Mouse (Mus musculus) myocyte (in vitro differentiated cells): ENCODE data around the gene Wwc1. TPM values are rescaled to one million over a fixed set of nuclear protein-coding genes. Genes with fewer than 3 reads are reported as not detected.

Experiments used
- H3K27me3 ChIP-seq: one replicate; pipeline ENCODE4 v1.6.1; 2011; ENCODE audit not compliant: control insufficient read depth, insufficient read depth, insufficient read length
- H3K36me3 ChIP-seq: one replicate; pipeline ENCODE4 v1.6.1; 2011; ENCODE audit not compliant: control insufficient read depth, insufficient read depth
- H3K4me2 ChIP-seq: one replicate; pipeline ENCODE4 v1.6.1; 2011; ENCODE audit warnings: low read depth, control low read depth
- H3K4me3 ChIP-seq: one replicate; pipeline ENCODE4 v1.5.1; 2011; ENCODE audit warnings: mild to moderate bottlenecking, control low read depth, moderate library complexity
- H3K79me2 ChIP-seq: one replicate; pipeline ENCODE4 v1.6.1; 2011; ENCODE audit not compliant: control insufficient read depth, insufficient read depth
- H3ac ChIP-seq: one replicate; pipeline ENCODE4 v1.6.1; 2011; ENCODE audit not compliant: control insufficient read depth, insufficient read length
- CEBPB ChIP-seq: IDR thresholded peaks from 2 replicates; pipeline ENCODE4 v1.6.1; 2011; ENCODE audit warnings: mild to moderate bottlenecking, moderate library complexity; ENCODE audit not compliant: poor library complexity, insufficient read depth, severe bottlenecking
- E2F4 ChIP-seq: IDR thresholded peaks from one replicate; pipeline ENCODE4 v1.6.1; 2011; ENCODE audit warnings: mild to moderate bottlenecking, control low read depth, moderate library complexity; ENCODE audit not compliant: insufficient read depth
- MAX ChIP-seq: IDR thresholded peaks from one replicate; pipeline ENCODE4 v1.6.1; 2011; ENCODE audit warnings: low read depth, mild to moderate bottlenecking, control low read depth
- MYOD1 ChIP-seq, 3 experiments: IDR thresholded peaks; one replicate each; pipeline ENCODE4 v1.6.1; 2011; ENCODE audit warnings: control low read depth in 2 of 3, low read depth in 2 of 3, mild to moderate bottlenecking in 2 of 3, moderate library complexity in 1 of 3; ENCODE audit not compliant: insufficient read length in 2 of 3, control insufficient read depth in 1 of 3
- MYOG ChIP-seq, 3 experiments: IDR thresholded peaks; one replicate each; pipeline ENCODE4 v1.6.1; 2011; ENCODE audit warnings: control low read depth in 2 of 3, low read depth in 2 of 3, mild to moderate bottlenecking in 2 of 3; ENCODE audit not compliant: insufficient read length in 2 of 3, control insufficient read depth in 1 of 3, insufficient read depth in 1 of 3
- POLR2A ChIP-seq: IDR thresholded peaks from one replicate; pipeline ENCODE4 v1.6.1; 2011; ENCODE audit warnings: low read depth, mild to moderate bottlenecking, control low read depth, moderate library complexity; ENCODE audit not compliant: insufficient read length
- POLR2AphosphoS2 ChIP-seq: IDR thresholded peaks from one replicate; pipeline ENCODE4 v1.6.1; 2011; ENCODE audit warnings: low read depth, control low read depth; ENCODE audit not compliant: insufficient read length
- REST ChIP-seq: IDR thresholded peaks from one replicate; pipeline ENCODE4 v1.6.1; 2011; ENCODE audit warnings: mild to moderate bottlenecking, control low read depth, moderate library complexity; ENCODE audit not compliant: insufficient read depth, insufficient read length
- SRF ChIP-seq: IDR thresholded peaks from one replicate; pipeline ENCODE4 v1.6.1; 2011; ENCODE audit warnings: low read depth; ENCODE audit not compliant: control insufficient read depth, insufficient read length
- TCF12 ChIP-seq: IDR thresholded peaks from one replicate; pipeline ENCODE4 v1.6.1; 2011; ENCODE audit warnings: mild to moderate bottlenecking, control low read depth; ENCODE audit not compliant: poor library complexity, insufficient read depth, severe bottlenecking
- TCF3 ChIP-seq: IDR thresholded peaks from one replicate; pipeline ENCODE4 v1.6.1; 2011; ENCODE audit warnings: low read depth, control low read depth; ENCODE audit not compliant: insufficient read length
- USF1 ChIP-seq: IDR thresholded peaks from one replicate; pipeline ENCODE4 v1.6.1; 2011; ENCODE audit warnings: low read depth, mild to moderate bottlenecking, control low read depth, moderate library complexity
- polyA plus RNA-seq: library from polyadenylated mRNA; unstranded; fragments of >200 nt; fragmentation: generic; extraction: Trizol; gene quantifications from one replicate; pipeline ENCODE4 v1.2.1, GENCODE M21; 2012; ENCODE audit warnings: missing spikeins

The Wwc1 gene
- polyA plus RNA-seq, 1 experiment, result 1.2 TPM

DNA sequence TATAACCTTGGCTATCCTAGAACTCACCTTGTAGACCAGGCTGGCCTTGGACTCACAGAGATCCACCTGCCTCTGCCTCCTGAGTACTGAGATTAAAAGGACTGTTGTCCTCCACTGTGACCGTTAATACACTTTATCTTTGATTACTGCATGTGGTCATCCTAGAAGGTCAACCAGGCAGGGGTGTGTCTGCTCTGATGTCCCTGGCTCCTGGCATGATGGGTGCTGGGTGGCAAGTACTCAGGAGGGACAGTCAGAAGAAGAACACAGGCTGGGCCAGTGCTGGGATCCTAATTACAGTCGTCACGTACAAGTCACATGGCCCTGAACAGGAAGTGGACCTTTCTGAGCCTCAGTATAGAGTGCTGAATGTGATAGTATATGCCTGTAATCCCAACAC, 38.7 kb downstream of the Wwc1 start:
- Histone ChIP-seq H3K4me3 (no peak overlapping the region), H3K4me2 (no peak overlapping the region), H3K27me3 (no peaks in the 10 kb centered on the region), H3ac (no peak overlapping the region), H3K79me2 (no peaks in the 10 kb centered on the region), H3K36me3 (no peaks in the 10 kb centered on the region)
- TF ChIP-seq REST (no peak), MYOG (IDR thresholded peaks at IDR 0.05; ENCODE audit: control insufficient read depth in 1 of 3, insufficient read depth in 1 of 3, insufficient read length in 2 of 3, low read depth in 2 of 3) (no peak), SRF (no peak), MAX (no peak), POLR2AphosphoS2 (no peak), TCF12 (no peak), E2F4 (no peak), CEBPB (no peak), POLR2A (no peak), MYOD1 (IDR thresholded peaks at IDR 0.05; ENCODE audit: control insufficient read depth in 1 of 3, insufficient read length in 2 of 3, low read depth in 2 of 3) (no peak), TCF3 (no peak), USF1 (no peak)

DNA sequence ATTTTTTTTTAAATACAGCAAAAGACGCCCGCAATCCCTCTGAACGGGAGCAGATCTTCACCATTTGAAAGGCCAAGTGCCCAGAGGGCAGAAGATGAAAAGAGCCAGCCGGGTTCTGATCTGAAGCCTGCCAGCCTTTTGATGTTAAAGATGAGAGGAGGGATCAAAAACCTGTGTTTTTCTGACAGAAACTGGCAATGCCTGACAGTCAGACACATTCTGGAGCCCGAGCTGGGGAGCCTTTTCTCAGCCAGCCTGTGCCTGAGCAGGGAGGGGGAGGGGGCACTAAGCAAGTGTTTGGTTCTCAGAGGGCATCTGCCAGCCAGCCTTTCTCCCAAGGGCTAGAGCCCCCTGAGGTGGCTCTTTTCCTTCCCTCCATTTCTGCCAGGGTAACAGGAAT, 39.3 kb downstream of the Wwc1 start:
- Histone ChIP-seq H3K4me2 (no peak overlapping the region), H3K36me3 (no peaks in the 10 kb centered on the region), H3K27me3 (no peaks in the 10 kb centered on the region), H3K79me2 (no peaks in the 10 kb centered on the region), H3K4me3 (no peak overlapping the region), H3ac (no peak overlapping the region)
- TF ChIP-seq USF1 (no peak), SRF (no peak), MAX (no peak), POLR2AphosphoS2 (no peak), MYOD1 (IDR thresholded peaks at IDR 0.05; ENCODE audit: control insufficient read depth in 1 of 3, insufficient read length in 2 of 3, low read depth in 2 of 3) (no peak), TCF12 (no peak), CEBPB (no peak), POLR2A (no peak)

DNA sequence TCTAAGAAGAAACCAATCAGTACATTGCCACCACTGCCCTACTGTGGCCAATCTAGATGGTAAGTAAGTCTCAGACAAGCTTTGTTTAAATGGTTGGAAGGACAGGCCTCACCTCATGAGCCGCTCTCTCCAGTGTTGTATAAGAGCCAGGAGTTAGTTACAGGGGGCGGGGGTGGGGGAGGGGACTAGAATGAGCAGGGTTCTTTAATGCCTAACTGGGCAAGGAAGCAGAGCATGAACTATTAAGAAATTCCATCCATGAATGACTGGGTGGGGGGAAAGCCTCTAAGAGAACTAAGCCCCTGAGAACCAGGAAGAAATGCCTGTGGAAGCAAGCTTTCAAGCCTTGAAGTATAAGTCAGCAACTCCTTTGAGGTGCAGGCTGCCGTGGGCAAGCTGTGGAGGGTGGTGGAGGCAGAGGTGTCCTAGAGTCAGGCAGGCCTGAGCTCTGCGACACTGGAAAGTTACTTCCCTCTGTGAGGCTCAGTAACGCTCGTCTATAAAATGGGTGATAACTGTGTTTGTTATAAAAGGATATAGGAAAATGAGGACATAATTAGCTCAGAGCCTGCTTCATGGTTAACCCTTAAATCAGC, 41.4 kb downstream of the Wwc1 start:
- Histone ChIP-seq H3ac (no peak overlapping the region), H3K4me3 (no peak overlapping the region), H3K79me2 (no peaks in the 10 kb centered on the region), H3K27me3 (no peaks in the 10 kb centered on the region), H3K4me2 (no peak overlapping the region), H3K36me3 (no peaks in the 10 kb centered on the region)
- no peak for TF ChIP-seq CEBPB
- TF ChIP-seq REST, result no peak
- no peak for TF ChIP-seq TCF12
- TF ChIP-seq MAX, result no peak
- TF ChIP-seq E2F4, result no peak
- TF ChIP-seq POLR2AphosphoS2, result no peak
- no peak for TF ChIP-seq SRF
- no peak for TF ChIP-seq POLR2A
- TF ChIP-seq USF1, result no peak
- no peak for TF ChIP-seq MYOG (IDR thresholded peaks at IDR 0.05; ENCODE audit: control insufficient read depth in 1 of 3, insufficient read depth in 1 of 3, insufficient read length in 2 of 3, low read depth in 2 of 3)

DNA sequence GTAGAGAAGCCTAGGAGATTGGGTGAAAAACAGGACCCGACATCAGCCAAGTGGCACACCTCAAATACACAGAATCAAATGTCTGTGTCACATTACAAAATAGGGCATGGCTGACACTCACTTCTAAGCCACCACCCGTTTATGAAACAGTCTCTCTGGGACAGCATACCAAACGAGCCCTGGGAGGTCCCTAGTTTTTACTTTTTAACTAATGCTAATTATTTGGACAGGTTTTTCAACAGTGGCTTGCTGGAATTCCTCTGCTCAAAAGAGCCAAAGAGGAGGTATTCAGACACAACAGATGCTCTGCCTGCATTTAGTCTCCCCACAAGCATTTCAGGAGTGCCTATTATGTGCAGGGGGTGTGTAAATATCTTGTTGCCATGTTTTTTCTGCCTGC, 44.7 kb downstream of the Wwc1 start:
- H3K27me3 ChIP-seq, result no peaks in the 10 kb centered on the region
- H3K4me3 ChIP-seq, result no peak overlapping the region
- no peak overlapping the region for H3ac ChIP-seq
- no peaks in the 10 kb centered on the region for H3K79me2 ChIP-seq
- TF ChIP-seq POLR2A, result no peak
- TF ChIP-seq REST, result no peak
- no peak for TF ChIP-seq TCF3
- no peaks in the 10 kb centered on the region for H3K36me3 ChIP-seq
- no peak overlapping the region for H3K4me2 ChIP-seq

DNA sequence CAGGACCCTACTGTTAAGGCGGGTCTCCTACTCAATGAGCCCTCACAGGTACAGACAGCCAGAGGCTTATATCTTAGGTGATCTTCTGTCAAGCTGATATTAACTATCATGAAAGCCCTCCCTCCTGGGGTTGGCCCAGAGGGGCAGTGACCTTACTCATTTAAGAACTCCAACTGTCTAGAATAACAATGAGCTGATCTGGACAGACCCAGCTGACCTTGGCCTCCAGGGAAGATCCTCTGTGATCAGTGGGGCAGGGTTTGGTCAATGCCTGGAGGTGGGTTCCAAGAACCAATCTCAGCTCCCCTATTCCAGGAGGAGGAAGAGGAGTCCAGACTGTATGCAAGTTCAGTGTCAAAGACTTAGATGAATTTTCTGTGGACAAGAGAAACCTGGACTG, 45.2 kb downstream of the Wwc1 start:
- no peak overlapping the region for H3K4me2 ChIP-seq
- H3K36me3 ChIP-seq, result no peaks in the 10 kb centered on the region
- no peak overlapping the region for H3K4me3 ChIP-seq
- no peaks in the 10 kb centered on the region for H3K79me2 ChIP-seq
- TF ChIP-seq E2F4 (no peak), MYOG (IDR thresholded peaks at IDR 0.05; ENCODE audit: control insufficient read depth in 1 of 3, insufficient read depth in 1 of 3, insufficient read length in 2 of 3, low read depth in 2 of 3) (no peak), TCF3 (no peak), USF1 (no peak), MAX (no peak), TCF12 (no peak), POLR2AphosphoS2 (no peak), POLR2A (no peak)
- no peak overlapping the region for H3ac ChIP-seq
- H3K27me3 ChIP-seq, result no peaks in the 10 kb centered on the region
